Mouse (Mus musculus): Measurements from ENCODE around the gene Ildr2. TPM values are rescaled to one million over a fixed set of nuclear protein-coding genes. Genes with fewer than 3 reads are reported as not detected.

The Ildr2 gene
- total and polyA plus RNA-seq, 2 experiments from 2014 or later = 7.1 to 31.3 TPM

GRCm38 (mm10) chr1:166330752-166331151 is 76.8 kb downstream of the Ildr2 start:
- H3K4me2 ChIP-seq (ENCODE audit: low read depth, low read length, poor library complexity, severe bottlenecking) = no peak overlapping the region
- 36% methylated on average over 3 of the region's 3 CpGs for WGBS
- DNase-seq (ENCODE audit: low spot score) = peak; percentile 14
- no peaks in the 10 kb centered on the region; the same call in 1 of the 2 replicates for H3K4me1 ChIP-seq (ENCODE audit: insufficient read depth, low read length)
- no peaks in the 10 kb centered on the region for H3K9me3 ChIP-seq (ENCODE audit: low read length)
- no peak overlapping the region for H3K4me3 ChIP-seq (ENCODE audit: low read depth, low read length)
- no peak for ATAC-seq (ENCODE audit: low FRiP score)
- H3K27ac ChIP-seq (ENCODE audit: low read depth, low read length) = no peak overlapping the region
- H3K27me3 ChIP-seq (ENCODE audit: insufficient read depth, low read length) = no peaks in the 10 kb centered on the region
- no peaks in the 10 kb centered on the region for H3K36me3 ChIP-seq (ENCODE audit: insufficient read depth, low read length)
- H3K9ac ChIP-seq (replicated peaks; ENCODE audit: low read length, poor library complexity, severe bottlenecking) = no peak overlapping the region
- no peak for TF ChIP-seq CTCF (IDR thresholded peaks at IDR 0.05)

GRCm38 (mm10) chr1:166339110-166339509 is 85.2 kb downstream of the Ildr2 start:
- Histone ChIP-seq H3K36me3 (ENCODE audit: insufficient read depth, low read length) (no peaks in the 10 kb centered on the region), H3K4me3 (ENCODE audit: low read depth, low read length) (no peak overlapping the region), H3K27me3 (ENCODE audit: insufficient read depth, low read length) (no peaks in the 10 kb centered on the region), H3K4me2 (ENCODE audit: low read depth, low read length, poor library complexity, severe bottlenecking) (no peak overlapping the region), H3K9ac (replicated peaks; ENCODE audit: low read length, poor library complexity, severe bottlenecking) (no peak overlapping the region), H3K27ac (ENCODE audit: low read depth, low read length) (no peak overlapping the region), H3K4me1 (ENCODE audit: insufficient read depth, low read length) (no peaks in the 10 kb centered on the region; the same call in 1 of the 2 replicates), H3K9me3 (ENCODE audit: low read length) (no peaks in the 10 kb centered on the region)
- DNase-seq (ENCODE audit: low spot score) (no peak), ATAC-seq (ENCODE audit: low FRiP score) (no peak)
- TF ChIP-seq CTCF (IDR thresholded peaks at IDR 0.05) = no peak
- 84% methylated on average over 6 of the region's 6 CpGs for WGBS

- ATAC-seq (ENCODE audit: low FRiP score) = no peak
- H3K4me2 ChIP-seq (ENCODE audit: low read depth, low read length, poor library complexity, severe bottlenecking) = no peak overlapping the region
- H3K27ac ChIP-seq (ENCODE audit: low read depth, low read length) = no peak overlapping the region
- H3K4me1 ChIP-seq (ENCODE audit: insufficient read depth, low read length) = no peaks in the 10 kb centered on the region; the same call in 1 of the 2 replicates
- no peak for TF ChIP-seq CTCF (IDR thresholded peaks at IDR 0.05)
- WGBS = 71% methylated on average over 2 of the region's 2 CpGs
- no peaks in the 10 kb centered on the region for H3K27me3 ChIP-seq (ENCODE audit: insufficient read depth, low read length)
- no peak overlapping the region for H3K9ac ChIP-seq (replicated peaks; ENCODE audit: low read length, poor library complexity, severe bottlenecking)
- H3K9me3 ChIP-seq (ENCODE audit: low read length) = no peaks in the 10 kb centered on the region
- H3K4me3 ChIP-seq (ENCODE audit: low read depth, low read length) = no peak overlapping the region
- no peak for DNase-seq (ENCODE audit: low spot score)
- no peaks in the 10 kb centered on the region for H3K36me3 ChIP-seq (ENCODE audit: insufficient read depth, low read length)
These were observed 88.1 kb downstream of the Ildr2 start for GRCm38 (mm10) chr1:166342060-166342459.

DNA sequence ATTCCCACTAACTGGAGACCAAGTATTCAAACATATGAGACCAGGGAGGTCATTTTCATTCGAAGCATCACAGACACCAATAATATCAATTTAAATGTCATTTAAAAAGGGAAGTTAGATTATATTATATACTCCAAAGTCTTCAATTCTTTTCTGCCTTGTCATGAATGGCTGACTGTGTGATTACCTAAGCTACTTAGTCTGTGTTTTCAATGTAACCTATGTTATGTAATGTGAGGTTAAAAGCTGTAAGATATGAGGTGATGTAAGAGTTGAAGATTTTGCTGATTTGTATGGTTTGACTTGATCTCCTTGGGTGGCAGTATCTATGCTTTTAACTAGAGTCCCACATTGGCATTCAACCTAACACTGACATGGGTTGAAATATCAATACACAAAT is 88.6 kb downstream of the Ildr2 start:
- Histone ChIP-seq H3K27ac (ENCODE audit: low read depth, low read length) (no peak overlapping the region), H3K4me3 (ENCODE audit: low read depth, low read length) (no peak overlapping the region), H3K9ac (replicated peaks; ENCODE audit: low read length, poor library complexity, severe bottlenecking) (no peak overlapping the region), H3K27me3 (ENCODE audit: insufficient read depth, low read length) (no peaks in the 10 kb centered on the region), H3K4me1 (ENCODE audit: insufficient read depth, low read length) (no peaks in the 10 kb centered on the region; the same call in 1 of the 2 replicates), H3K9me3 (ENCODE audit: low read length) (no peaks in the 10 kb centered on the region), H3K36me3 (ENCODE audit: insufficient read depth, low read length) (no peaks in the 10 kb centered on the region), H3K4me2 (ENCODE audit: low read depth, low read length, poor library complexity, severe bottlenecking) (no peak overlapping the region)
- ATAC-seq (ENCODE audit: low FRiP score) (no peak), DNase-seq (ENCODE audit: low spot score) (no peak)
- WGBS = 88% methylated on average over 1 of the region's 1 CpGs
- TF ChIP-seq CTCF (IDR thresholded peaks at IDR 0.05) = no peak

- Histone ChIP-seq H3K4me1 (ENCODE audit: insufficient read depth, low read length) (no peaks in the 10 kb centered on the region; the same call in 1 of the 2 replicates), H3K9ac (replicated peaks; ENCODE audit: low read length, poor library complexity, severe bottlenecking) (no peak overlapping the region), H3K9me3 (ENCODE audit: low read length) (no peaks in the 10 kb centered on the region), H3K4me2 (ENCODE audit: low read depth, low read length, poor library complexity, severe bottlenecking) (no peak overlapping the region), H3K4me3 (ENCODE audit: low read depth, low read length) (no peak overlapping the region), H3K27me3 (ENCODE audit: insufficient read depth, low read length) (no peaks in the 10 kb centered on the region), H3K27ac (ENCODE audit: low read depth, low read length) (no peak overlapping the region), H3K36me3 (ENCODE audit: insufficient read depth, low read length) (no peaks in the 10 kb centered on the region)
- DNase-seq (ENCODE audit: low spot score) (no peak), ATAC-seq (ENCODE audit: low FRiP score) (no peak)
- 42% methylated on average over 5 of the region's 5 CpGs for WGBS
- TF ChIP-seq CTCF (IDR thresholded peaks at IDR 0.05) = no peak
These were observed 89.6 kb downstream of the Ildr2 start for GRCm38 (mm10) chr1:166343586-166343985.

DNA sequence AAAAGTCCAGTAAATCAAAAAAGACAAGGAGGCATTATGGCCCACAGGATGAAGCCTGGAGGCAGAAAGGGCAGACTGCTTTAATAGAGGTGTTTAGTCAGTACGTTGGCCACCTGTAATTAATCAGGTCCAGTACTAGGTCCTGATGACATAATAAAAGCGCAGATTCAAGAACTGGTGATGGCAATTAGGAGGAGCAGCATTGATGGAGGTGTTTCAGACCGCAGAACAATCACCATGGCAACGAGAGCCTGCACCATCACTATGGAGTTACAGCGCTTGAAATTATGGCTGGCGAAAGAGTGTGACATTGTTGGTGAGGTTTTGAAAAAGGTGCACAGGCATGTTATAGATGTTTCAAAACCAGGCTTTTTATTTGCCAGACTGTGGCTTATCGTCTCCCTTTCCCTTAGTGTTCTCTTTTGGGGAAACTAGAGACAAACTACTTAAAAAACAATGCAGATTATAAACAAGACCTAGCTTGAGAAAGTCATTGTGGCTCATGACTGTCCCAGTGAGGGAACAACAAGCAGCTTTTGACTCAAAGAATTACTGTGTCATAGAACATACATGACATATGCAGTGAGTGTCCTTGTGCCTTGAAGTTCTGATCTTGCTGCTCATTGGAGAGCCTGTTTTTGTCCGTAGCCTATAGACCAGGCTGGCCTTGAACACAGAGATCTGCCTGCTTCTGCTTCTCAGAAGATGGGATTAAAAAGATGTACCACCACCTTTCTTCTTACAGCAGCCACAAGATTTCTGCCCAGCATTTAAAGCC is 90.5 kb downstream of the Ildr2 start:
- ATAC-seq (ENCODE audit: low FRiP score) (peak; percentile 66), DNase-seq (ENCODE audit: low spot score) (peak; percentile 75)
- Histone ChIP-seq H3K4me2 (ENCODE audit: low read depth, low read length, poor library complexity, severe bottlenecking) (no peak overlapping the region), H3K4me1 (ENCODE audit: insufficient read depth, low read length) (no peaks in the 10 kb centered on the region; the same call in 1 of the 2 replicates), H3K27ac (ENCODE audit: low read depth, low read length) (0 out of 2 replicates have a peak overlapping the region, but pooled peaks have one; percentile 13), H3K9ac (replicated peaks; ENCODE audit: low read length, poor library complexity, severe bottlenecking) (no peak overlapping the region), H3K27me3 (ENCODE audit: insufficient read depth, low read length) (no peaks in the 10 kb centered on the region), H3K9me3 (ENCODE audit: low read length) (no peaks in the 10 kb centered on the region), H3K36me3 (ENCODE audit: insufficient read depth, low read length) (no peaks in the 10 kb centered on the region), H3K4me3 (ENCODE audit: low read depth, low read length) (no peak overlapping the region)
- 31% methylated on average over 8 of the region's 8 CpGs for WGBS
- TF ChIP-seq CTCF (IDR thresholded peaks at IDR 0.05) = no peak
